Mouse (Mus musculus) brain, embryonic 14.5 days (tissue): Measurements from ENCODE around the gene Cutc.

ENCODE experiments used
- CTCF ChIP-seq: fragments of 200-500 bp; IDR thresholded peaks from 2 replicates; pipeline ENCODE4 v1.5.1; 2012; ENCODE audit warnings: inconsistent platforms, mild to moderate bottlenecking, moderate library complexity, borderline replicate concordance; ENCODE audit not compliant: insufficient read depth, insufficient read length; ENCODE audit errors: extremely low read depth
- POLR2A ChIP-seq: fragments of 200-500 bp; IDR thresholded peaks from 2 replicates; pipeline ENCODE4 v1.6.1; 2012; ENCODE audit warnings: mild to moderate bottlenecking, inconsistent platforms, borderline replicate concordance; ENCODE audit not compliant: poor library complexity, insufficient read depth, insufficient read length, severe bottlenecking; ENCODE audit errors: extremely low read depth

DNA sequence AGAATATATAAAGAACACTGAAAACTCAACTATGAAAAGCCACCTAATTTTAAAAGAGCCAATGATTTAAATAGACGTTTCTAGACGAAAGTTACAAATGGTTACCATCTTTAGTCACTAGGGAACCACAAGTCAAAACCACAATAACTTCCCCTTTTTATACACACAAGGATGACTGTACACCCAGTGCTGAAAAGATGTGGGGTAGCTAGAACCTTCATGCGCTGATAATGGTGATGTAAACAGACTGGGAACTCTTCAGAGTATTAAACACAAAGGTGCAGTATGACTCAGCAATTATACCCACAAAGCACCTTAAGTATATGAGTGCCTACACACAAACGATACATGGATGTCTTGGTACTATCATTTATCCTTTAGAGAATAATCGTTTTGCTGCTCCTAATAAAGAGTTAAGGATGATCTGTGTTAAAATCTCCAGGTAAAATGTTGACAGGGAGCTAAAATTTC is 18.7 kb downstream of the Cutc start:
- TF ChIP-seq CTCF: no peak
- no peak for TF ChIP-seq POLR2A
